Mouse (Mus musculus) neural tube, embryonic 11.5 days (tissue): ENCODE measurements around the gene Htr7. TPM values are rescaled to one million over a fixed set of nuclear protein-coding genes. Genes with fewer than 3 reads are reported as not detected.

ENCODE experiments used
- polyA plus RNA-seq: library from polyadenylated mRNA; unstranded; fragments of >200 nt; fragmentation: Nextera tagmentation; extraction: Ambion mirVana; gene quantifications from 2 replicates; pipeline ENCODE4 v1.2.1, GENCODE M21; 2014

Gene Htr7
- polyA plus RNA-seq, 1 experiment from 2014 or later, result 0.45 TPM

Other genes starting within 250 kb of the Htr7 start
- gene Rpp30, start 26.2 kb upstream of the Htr7 start, polyA plus RNA-seq, result 97.6 and 102 TPM in 2 replicates
- 0.54 and 1.5 TPM in 2 replicates for gene Ankrd1, start 62.6 kb upstream of the Htr7 start, polyA plus RNA-seq